Mouse (Mus musculus): ENCODE results near the gene Arhgef19. TPM values are rescaled to one million over a fixed set of nuclear protein-coding genes. Genes with fewer than 3 reads are reported as not detected.

Arhgef19 gene
- polyA plus RNA-seq, 1 experiment: 10.4 TPM

DNA sequence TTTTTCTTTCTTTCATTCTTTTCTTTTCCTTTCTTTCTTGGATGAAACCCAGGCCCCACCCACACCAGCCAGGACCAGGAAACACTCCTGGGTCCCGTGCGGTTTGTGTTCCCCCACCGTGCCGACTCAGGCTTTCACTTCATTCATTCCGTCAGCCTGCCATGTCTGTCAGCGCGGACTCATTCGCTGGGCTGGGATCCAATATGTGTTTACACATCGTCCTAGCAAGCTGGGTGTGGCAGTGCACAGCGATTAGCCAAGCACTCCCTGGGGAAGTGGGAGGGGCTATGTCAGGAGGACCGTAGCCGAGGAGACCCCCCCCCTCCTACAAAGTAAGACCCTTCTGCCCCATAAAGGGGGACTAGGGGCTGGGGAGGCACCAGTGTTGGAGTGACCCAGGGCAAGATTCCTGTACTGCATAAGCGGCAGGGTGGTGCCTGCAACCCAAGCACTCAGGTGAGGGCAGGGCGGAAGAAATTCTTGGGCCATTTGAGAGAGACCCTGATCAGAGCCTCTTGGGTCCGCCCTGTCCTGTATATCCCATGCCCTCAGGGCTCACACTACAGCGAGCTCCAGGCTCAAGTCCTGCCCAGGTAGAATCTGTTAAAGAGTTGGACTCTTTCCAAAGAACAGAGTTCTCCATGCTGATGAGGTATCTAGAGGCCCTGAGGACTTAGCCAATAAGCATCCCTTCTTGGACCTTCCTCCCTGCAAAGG, 20.9 kb downstream of the Arhgef19 start:
- no peak for DNase-seq (ENCODE audit: extremely low spot score in 1 of 2, low spot score in 1 of 2)

DNA sequence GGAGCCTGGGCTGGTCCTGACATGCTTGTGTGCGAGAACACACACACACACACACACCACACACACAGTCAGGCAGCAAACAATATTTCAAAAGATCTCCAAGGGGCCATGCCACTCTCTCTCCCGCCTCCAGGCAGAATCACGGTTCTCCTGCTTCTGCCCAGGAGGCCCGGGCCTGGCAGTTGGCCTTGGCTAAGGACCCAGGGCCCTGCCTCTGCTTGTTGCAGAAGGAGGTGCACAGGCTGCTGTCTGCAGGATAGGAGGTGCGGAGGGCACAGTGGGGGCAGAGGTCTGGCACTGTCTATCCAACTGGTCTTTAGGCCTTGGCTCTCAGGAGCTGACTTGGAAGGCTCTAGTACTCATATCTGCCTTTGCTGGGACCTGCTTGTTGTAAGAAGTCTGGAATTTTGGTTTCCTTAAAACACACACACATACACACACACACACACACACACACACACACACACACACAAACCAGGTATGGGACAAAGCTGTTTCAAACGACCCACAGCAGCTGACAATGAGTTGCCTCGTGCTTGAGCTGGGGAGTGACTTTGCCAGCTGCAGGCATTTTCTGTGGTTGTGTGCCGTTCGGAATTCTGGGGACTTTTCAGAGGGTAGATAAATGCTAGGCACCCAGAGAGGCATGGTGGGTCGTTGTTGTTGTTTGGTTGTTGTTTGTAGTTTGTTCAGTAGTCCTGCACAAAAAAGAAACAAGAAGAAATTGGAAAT, 23.8 kb downstream of the Arhgef19 start:
- no peak for DNase-seq (ENCODE audit: extremely low spot score in 1 of 2, low spot score in 1 of 2)

DNA sequence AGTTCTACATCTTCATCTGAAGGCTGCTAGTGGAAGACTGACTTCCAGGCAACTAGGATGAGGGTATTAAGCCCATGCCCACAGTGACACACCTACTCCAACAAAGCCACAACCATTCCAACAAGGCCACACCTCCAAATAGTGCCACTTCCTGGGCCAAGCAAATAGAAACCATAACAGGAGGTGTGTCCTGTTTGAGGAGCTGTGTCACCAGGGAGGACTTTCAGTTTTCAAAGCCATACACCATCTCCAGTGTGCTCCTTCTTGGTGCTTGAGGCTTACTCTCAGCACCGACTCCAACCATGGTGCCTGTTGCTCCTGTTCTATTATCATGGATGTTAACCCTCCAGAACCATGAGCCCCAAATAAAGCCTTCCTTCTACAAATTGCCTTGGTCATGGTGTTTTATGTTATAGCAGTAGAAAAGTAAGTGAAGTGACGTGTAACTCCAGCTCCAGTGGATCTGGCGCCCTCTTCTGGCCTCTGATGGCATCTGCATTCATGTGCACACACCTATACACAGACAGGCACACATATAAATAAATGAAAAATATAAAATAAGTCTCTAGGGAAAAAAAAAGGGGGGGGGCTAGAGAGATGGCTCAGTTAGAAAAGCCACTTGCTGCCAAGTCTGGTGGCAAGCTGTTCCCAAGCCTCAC, 26.8 kb downstream of the Arhgef19 start:
- DNase-seq (ENCODE audit: extremely low spot score in 1 of 2, low spot score in 1 of 2): no peak

DNA sequence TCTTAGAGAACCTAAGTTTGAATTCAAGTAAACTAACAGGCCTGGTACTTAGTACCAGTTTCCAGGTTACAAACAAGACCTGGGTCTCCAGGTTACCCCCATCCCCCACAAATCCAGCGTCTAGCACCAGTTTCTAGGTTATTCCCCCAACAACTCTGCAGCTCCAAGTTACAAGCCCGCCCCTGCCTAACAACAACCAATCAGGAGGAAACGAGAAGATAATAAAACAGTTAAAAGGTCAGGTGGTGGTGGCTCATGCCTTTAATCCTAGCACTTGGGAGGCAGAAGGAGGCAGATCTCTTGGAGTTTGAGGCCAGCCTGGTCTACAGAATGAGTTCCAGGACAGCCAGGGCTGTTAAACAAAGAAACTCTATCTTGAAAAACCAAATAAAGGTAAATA, 28.0 kb downstream of the Arhgef19 start:
- no peak for DNase-seq (ENCODE audit: extremely low spot score in 1 of 2, low spot score in 1 of 2)

DNA sequence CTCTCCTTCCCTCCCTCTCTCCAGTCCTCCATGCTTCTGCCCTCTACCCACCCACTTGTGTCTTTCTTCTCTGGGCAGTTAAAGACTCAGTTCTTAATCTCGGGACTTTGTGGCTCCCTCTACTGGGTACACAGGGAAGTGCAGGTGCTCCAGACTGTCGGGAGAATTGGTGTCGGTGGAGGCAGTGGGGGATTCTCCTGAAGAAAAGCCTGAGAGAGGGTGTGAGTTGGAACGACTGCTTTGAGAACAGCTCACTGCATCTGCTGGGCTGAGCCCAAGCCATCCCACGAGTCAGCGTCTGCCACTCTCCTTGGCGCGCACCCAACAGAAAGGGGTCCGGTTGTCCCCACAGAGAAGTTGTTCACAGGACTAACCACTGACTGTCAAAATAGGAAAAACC, 28.5 kb downstream of the Arhgef19 start:
- DNase-seq (ENCODE audit: extremely low spot score in 1 of 2, low spot score in 1 of 2): peak; percentile 41 to 79

DNA sequence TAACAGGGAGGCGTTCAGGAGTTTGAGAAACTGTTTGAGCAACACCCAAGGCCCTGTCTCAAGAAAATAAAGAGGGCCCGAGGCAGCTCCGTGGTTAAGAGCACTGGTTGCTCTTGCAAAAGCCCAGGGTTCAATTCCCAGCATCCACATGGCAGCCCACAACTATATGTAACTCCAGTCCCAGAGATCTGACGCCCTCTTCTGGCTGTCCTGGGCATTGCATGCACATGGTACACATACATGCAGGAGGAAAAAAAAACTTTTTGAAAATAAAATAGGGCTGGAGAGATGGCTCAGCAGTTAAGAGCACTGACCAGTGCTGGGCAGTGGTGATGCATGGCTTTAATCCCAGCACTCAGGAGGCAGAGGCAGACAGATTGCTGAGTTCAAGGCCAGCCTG, 29.1 kb downstream of the Arhgef19 start:
- no peak for DNase-seq (ENCODE audit: extremely low spot score in 1 of 2, low spot score in 1 of 2)

DNA sequence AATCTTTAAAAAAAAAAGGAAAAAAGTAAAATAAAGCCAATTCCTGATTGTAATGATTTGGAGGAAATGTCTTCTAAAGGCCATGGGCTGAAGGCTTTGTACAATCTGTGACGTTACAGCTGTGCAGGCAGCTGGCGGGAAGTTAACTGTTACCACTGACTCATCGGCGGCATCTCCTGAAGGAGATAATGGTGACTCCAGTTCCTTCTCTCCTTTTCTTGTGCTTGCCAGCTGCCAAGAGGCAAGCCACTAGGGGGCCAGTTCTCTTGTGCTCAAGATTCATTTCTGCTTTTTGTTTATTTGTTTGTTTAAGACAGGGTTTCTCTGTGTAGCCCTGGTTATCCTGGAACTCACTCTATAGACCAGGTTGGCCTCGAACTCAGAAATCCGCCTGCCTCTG, 29.8 kb downstream of the Arhgef19 start:
- DNase-seq (ENCODE audit: extremely low spot score in 1 of 2, low spot score in 1 of 2): no peak

DNA sequence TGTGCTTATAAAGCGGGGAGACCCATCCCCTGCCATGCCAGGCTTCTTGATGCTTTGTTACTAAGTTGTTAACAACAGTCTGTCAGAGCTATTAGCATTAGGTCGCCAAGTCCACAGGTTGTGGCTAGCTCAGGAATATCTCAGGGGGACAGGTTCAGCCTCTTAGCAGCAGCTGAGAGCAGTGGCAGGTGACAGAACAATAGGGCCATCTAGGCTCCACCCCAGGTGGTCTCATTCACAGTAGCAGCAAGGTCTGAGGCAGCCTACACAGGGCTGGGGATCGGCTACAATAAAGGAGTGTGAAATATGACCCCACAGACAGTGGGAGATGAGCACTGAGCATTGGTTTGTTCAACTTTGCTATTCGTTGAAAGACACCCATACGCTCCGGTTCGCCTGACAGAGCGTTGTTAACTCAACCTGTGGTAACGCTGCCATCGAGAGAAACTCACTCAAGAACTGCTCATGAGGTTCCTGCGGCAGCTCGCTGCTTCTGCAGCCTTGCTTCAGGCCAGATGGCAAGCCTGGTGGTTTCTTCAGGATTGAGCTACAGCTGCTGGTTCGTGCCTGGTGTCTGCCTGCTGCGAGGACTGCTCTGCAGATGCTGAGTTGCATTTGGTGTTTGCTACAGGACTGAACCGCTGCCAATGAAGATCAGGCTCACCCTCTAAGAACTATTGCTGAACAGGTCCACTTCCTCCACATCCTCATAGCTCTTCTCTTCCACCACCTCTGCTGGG, 31.1 kb downstream of the Arhgef19 start:
- DNase-seq (ENCODE audit: extremely low spot score in 1 of 2, low spot score in 1 of 2): no peak

DNA sequence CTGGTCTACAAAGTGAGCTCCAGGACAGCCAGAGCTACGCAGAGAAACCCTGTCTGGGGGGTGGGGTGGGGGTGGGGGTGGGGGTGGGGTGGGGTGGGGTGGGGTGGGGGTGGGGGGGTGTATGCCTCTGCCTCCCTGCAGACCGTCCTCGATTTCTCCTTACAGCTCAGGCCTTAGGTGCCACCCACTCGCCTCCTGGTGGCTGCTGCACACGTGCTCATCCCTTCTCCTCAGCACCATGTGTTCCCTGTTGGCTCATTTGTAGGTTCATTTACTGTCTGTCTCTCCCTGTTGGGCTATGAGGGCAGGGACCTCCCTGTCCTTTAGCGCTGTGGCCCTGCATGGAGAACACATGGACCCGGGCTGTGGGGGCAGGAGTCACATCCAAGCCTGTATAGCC, 31.9 kb downstream of the Arhgef19 start:
- DNase-seq (ENCODE audit: extremely low spot score in 1 of 2, low spot score in 1 of 2): no peak

DNA sequence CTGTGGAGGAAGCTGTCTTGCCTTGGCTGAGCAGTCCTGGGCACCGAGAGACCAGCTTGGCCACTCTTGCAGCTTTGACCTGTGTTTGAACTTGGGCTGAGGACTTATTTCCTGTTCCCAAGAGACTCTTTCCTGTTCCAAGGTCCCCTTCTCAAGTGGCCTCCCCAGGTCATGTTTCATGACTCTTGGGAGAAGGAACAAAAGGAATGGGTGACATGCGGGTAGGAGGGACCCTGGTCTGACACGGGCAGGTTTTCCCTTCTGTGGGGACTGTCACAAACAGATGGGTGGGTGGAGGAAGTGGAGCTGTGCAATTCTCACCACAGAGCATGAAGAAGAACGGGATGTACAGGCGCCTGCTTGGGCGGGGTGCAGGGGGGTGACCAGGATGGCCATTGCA, 32.4 kb downstream of the Arhgef19 start:
- DNase-seq (ENCODE audit: extremely low spot score in 1 of 2, low spot score in 1 of 2): no peak

DNA sequence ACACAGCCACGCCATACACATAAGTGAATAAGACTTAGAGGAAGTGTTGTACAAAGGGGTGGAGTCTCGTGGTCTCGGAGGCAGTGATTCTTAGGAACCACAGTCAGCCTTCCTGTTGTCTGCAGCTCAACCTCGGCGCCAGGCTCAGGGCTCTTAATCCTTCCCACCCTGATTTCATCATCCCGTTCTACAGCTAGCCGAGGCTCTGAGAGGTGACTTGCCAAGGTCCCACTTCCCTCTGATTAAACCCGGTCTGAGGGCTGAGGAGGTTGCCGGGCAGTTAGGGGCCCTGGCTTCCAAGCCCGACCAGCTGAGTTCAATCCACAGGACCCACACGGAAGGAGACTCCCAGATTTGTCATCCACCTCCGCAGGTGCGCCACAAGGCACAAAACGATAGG, 33.6 kb downstream of the Arhgef19 start:
- no peak for DNase-seq (ENCODE audit: extremely low spot score in 1 of 2, low spot score in 1 of 2)

DNA sequence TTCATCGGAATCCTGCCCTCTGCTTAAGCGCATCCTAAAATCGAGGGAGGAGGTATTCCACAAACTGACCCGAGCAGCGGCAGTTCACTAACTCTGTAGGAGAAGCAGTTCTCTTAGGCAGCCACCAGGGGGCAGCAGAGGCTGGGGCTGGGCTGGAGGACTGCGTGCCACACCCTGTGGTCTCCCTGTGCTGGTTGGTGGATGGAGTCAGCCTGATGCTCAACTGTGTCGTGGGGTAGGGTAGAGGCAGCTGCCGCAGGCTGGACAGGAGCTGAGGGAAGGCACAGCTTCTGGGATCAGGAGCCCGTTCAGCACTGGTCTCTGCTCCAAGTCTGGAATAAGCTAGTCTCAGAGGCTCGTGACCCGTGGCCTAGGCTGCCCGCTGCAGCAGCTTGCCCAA, 34.0 kb downstream of the Arhgef19 start:
- peak; percentile 28 to 81 for DNase-seq (ENCODE audit: extremely low spot score in 1 of 2, low spot score in 1 of 2)

DNA sequence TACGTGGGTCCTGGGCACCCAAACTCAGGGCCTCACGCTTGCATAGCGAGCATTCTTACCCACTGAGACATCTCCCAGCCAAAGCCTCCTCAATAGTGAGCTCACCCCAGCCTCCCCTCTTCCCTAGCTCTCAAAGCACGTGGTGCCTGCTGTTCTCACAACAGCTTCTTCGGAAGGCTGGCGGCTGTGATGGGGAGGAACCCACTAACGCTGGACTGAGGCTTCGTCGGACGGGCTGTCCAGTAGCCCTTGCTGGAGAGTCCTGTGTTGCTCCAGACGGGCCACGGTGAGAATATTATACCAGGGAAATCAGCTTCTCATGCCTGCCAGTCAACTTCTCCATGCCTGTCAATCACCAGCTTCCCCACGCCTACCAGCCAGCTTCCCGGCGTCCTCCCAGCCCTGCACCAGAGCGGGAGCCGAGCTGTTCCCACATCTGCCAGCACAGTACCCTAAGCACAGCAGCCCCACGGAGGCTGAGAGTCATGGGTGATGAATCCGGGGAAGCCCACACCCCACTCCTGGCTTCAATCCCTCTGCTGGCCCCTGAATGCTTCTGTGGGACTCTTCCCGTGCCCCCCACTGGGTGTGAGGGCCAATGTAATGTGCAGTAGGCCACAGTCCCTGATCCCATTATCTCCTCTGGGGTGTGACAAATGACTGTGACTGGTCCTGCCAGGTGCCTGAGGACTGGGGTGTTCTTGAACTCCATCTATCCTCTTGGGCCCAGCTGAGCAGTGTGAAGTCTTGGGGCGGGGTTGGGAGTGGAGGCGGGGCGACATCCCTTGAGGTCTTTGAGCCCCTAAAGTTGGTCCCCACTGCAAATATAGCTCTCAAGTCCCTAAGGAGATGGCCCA, 35.4 kb downstream of the Arhgef19 start:
- DNase-seq (ENCODE audit: extremely low spot score in 1 of 2, low spot score in 1 of 2): no peak

DNA sequence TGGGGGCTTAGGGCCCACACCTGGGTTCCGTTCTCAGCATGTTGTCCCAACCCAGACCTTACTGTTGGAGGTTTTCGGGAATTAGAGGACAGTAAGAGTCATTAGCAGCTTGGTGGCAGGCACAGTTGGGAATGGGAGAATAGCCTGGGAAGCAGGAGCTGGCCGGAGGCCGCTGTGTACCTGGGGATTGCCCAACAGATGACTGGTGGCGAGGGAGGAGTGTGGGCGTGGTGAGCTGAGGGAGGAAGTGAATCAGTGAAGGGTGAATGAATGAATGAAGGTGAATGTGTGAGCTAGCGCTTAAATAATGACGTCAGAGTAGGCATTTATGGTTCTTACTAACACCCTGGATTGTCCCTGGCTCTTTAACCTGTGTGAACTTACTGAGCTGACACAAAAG, 37.9 kb downstream of the Arhgef19 start:
- no peak for DNase-seq (ENCODE audit: extremely low spot score in 1 of 2, low spot score in 1 of 2)

DNA sequence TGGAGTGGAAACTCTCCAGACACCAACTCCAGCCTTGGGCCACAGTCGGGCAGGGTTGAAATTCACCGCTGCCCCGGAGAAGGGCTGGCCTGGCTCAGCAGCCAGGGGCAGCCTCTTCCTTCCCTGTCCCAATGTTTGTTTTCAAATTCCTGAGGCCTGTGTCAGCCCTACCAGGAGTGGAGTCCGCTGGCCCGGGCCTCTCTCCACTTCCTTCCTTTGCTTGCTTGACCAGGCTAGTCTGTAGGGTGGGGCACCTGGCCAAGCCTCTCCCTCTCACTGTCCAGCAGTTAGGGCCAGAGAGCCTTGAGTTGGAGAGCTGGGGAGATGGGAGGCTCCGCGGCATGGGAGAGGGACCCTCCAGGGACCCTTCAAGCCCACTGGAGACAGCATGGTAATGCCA, 38.9 kb downstream of the Arhgef19 start:
- no peak for DNase-seq (ENCODE audit: extremely low spot score in 1 of 2, low spot score in 1 of 2)

DNA sequence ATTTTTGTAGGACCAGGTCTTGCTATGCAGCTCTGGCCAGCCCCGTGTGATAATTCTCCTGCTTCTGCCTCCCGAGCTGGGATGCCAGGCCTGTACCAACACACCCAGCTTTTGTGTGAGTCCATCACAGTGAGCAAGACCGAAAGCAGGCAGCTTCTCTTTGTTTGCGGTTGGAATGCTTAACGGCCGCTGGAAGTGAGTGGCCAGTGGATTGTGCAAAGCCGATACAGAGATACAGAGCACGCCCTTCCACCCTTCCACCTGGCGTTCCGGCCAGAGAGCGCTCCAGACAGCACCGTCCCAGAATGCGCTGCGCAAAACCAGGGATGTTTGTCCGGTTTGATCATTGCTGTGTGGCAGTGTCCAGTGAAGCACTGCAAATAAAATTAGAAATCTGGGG, 40.0 kb downstream of the Arhgef19 start:
- no peak for DNase-seq (ENCODE audit: extremely low spot score in 1 of 2, low spot score in 1 of 2)

DNA sequence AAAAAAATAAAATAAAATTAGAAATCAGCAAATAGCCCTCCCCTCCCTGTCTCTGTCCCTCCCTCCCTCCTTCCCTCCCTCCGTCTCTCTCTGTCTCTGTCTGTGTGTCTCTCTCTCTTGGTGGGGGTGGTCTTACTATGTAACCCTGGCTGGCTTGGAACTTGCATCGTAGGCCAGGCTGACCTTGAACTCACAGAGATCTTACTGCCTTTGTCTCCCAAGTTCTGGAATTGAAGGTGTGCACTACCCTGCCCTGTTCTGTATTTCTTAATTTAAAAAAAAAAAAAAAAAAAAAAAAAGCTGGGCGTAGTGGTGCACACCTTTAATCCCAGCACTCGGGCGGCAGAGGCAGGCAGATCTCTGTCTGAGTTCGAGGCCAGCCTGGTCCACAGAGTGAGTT, 40.5 kb downstream of the Arhgef19 start:
- DNase-seq (ENCODE audit: extremely low spot score in 1 of 2, low spot score in 1 of 2): no peak

DNA sequence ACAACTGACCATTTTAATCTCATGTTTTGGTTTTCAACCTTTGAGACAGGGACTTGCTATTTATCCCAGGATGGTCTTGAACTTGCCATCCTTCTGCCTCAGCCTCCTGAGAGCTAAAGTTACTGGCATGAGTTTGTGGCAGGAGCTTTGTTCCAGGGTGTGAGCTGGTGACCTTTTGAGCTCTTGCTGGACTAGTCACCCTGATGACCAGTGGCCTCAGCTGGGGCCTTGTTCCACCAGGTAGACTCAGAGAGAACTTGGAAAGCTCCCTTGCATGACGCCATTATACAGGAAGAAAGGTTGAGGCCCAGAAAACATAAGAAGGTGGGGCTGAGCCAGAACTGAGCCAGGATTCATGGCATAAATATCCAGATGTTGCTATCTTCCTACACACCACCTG, 41.2 kb downstream of the Arhgef19 start:
- no peak for DNase-seq (ENCODE audit: extremely low spot score in 1 of 2, low spot score in 1 of 2)

DNA sequence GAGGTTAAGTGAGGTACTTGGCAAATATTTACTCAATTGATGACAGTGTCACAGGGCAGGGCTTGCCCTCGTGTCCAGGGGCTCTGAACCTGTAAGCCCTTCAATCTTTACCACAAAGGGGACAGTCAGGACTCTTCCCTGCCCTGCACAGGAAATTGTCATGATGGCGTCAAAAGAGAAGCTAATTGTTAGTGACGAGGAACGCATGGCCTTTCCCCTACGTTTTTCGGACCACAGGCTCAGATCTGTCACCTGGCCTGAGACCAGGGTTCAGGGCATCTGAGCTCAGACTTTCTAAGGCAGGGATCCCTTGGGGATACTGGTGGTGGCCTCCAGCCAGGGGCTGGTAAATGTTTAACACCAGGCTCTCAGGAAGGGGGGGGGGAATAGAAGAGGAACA, 41.9 kb downstream of the Arhgef19 start:
- DNase-seq (ENCODE audit: extremely low spot score in 1 of 2, low spot score in 1 of 2): no peak

DNA sequence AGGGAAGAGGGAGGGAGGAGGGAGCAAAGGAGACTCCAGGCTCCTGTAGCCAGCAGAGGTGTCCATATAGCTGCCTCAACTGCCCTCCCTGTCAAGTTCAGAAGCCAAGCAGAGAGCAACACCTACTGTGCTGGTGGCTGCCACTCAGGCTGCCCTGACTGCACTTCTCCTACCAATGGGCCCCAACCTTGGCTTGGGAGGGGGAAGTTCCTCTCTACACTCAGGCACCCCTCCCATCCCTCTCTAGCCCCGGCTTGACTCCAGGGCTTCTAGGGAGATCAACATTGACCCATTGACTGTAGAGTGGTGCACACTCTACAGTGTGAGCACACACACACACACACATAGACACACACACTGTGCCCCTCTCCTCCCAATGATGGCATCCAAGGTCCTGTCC, 42.3 kb downstream of the Arhgef19 start:
- no peak for DNase-seq (ENCODE audit: extremely low spot score in 1 of 2, low spot score in 1 of 2)
